Mouse (Mus musculus): ENCODE measurements at regions not wholly inside any gene's neighbourhood (a gene's known extent, or its start where the extent isn't known, plus 50 kb on each side); places are given as distances from the start of the nearest gene placed in this dataset.

DNA sequence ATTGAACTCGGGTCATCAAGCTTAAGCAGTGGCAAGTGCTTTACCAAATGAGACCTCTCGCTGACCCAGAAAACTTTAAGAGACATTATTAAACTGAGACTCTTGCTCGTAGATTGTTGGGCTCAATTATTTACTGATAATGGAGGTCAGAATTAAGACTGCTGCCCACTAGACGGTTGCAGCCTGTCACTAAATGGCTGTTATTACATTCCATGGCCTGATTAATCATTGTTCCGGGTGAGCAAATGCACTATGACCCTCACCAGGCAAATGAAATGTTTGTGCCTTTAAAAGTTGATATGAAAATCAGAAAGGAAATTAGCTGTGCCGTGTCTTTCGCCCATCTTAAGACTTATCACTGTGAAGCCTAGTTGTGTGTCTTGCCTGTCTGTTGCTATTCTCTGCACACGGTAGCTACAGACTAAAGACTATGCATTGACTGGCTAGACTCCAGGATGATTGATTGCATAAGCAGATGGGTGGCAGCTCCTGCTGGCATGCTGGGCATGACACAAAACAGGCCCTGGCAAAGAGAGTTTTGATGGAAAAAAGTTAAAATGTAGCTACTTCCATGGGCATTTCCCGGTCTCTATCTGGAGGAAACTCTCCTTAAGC, 67.6 kb upstream of the Apob start:
- Histone ChIP-seq H3K9ac (no peak overlapping the region), H3K9me3 (no peaks in the 10 kb centered on the region), H3K27ac (no peak overlapping the region), H3K4me3 (no peak overlapping the region), H3K27me3 (no peaks in the 10 kb centered on the region), H3K4me1 (no peaks in the 10 kb centered on the region), H3K36me3 (no peaks in the 10 kb centered on the region), H3K4me2 (replicated peaks) (no peak overlapping the region)
- ATAC-seq (ENCODE audit: insufficient number of reproducible peaks, insufficient read depth, low FRiP score, low TSS enrichment): no peak
- WGBS: 69% methylated on average over 9 of the region's 9 CpGs

DNA sequence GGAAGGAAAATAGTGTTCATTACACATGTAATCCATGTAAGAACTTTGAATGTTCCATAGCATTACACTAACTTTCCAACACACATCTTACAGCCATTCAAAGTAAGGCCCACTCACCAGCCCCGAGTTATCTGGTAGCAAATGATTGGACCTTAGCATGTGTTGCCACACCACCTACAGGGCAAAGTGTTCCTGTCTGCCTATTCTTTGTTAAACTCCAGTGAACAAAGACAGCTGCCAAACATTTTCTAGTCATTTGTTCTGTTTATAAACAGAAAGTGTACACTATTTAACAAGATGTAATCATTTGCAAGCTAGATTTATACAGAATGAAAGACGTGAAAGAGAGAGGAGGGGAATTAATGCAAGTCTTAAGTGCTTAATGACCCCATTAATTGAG, 66.9 kb upstream of the Apob start:
- no peaks in the 10 kb centered on the region for H3K9me3 ChIP-seq
- H3K27me3 ChIP-seq: no peaks in the 10 kb centered on the region
- no peak overlapping the region for H3K27ac ChIP-seq
- no peaks in the 10 kb centered on the region for H3K36me3 ChIP-seq
- H3K4me1 ChIP-seq: no peaks in the 10 kb centered on the region
- H3K9ac ChIP-seq: no peak overlapping the region
- WGBS: 49% methylated on average over 2 of the region's 2 CpGs
- no peak overlapping the region for H3K4me2 ChIP-seq (replicated peaks)
- ATAC-seq (ENCODE audit: insufficient number of reproducible peaks, insufficient read depth, low FRiP score, low TSS enrichment): no peak
- H3K4me3 ChIP-seq: no peak overlapping the region

GRCm38 (mm10) chr12:7918385-7918784, 59.1 kb upstream of the Apob start:
- no peaks in the 10 kb centered on the region for H3K9me3 ChIP-seq
- H3K4me3 ChIP-seq: no peak overlapping the region
- no peaks in the 10 kb centered on the region for H3K36me3 ChIP-seq
- 80% methylated on average over 1 of the region's 1 CpGs for WGBS
- no peaks in the 10 kb centered on the region for H3K27me3 ChIP-seq
- H3K4me2 ChIP-seq (replicated peaks): no peak overlapping the region
- H3K9ac ChIP-seq: no peak overlapping the region
- no peak for ATAC-seq (ENCODE audit: insufficient number of reproducible peaks, insufficient read depth, low FRiP score, low TSS enrichment)
- no peaks in the 10 kb centered on the region for H3K4me1 ChIP-seq
- no peak overlapping the region for H3K27ac ChIP-seq

DNA sequence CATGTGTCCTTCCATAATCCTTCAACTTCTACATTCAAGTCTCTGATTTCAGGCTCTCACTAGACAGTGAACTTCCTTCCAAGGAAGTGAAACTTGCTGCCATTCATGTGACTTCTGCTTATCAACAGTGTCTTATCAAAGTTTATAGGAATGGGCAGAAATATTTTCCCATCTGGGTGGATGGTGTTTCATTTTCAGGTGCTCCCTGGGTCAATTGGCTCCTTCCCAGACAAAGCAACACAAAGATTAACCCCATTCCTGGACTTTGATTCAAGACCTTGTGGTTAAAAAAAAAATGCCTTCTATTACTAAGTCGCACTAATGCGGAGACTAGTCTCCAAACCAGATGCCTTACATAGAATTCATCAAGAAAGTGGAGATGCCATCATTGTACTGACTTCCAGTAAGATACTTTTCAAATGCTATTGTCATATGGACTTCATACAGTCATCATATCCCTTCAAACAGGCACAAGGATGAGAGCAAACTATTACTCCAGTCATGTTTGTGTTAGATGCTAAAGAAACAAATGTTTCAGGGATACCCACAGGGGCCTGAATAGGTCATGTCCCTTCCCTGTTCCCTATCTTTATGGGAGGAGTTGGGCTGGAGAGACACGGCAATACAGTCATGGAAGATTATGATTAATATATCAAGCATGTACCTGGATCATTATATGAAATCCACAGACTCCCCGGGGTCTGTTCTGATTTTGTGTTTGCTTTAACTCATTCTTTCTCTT, 58.3 kb upstream of the Apob start:
- Histone ChIP-seq H3K36me3 (no peaks in the 10 kb centered on the region), H3K27ac (no peak overlapping the region), H3K27me3 (no peaks in the 10 kb centered on the region), H3K9ac (no peak overlapping the region), H3K9me3 (no peaks in the 10 kb centered on the region), H3K4me2 (replicated peaks) (no peak overlapping the region), H3K4me3 (no peak overlapping the region), H3K4me1 (no peaks in the 10 kb centered on the region)
- WGBS: 82% methylated on average over 4 of the region's 4 CpGs
- no peak for ATAC-seq (ENCODE audit: insufficient number of reproducible peaks, insufficient read depth, low FRiP score, low TSS enrichment)

- Histone ChIP-seq H3K4me3 (no peak overlapping the region), H3K27me3 (no peaks in the 10 kb centered on the region), H3K36me3 (no peaks in the 10 kb centered on the region), H3K9me3 (no peaks in the 10 kb centered on the region), H3K27ac (no peak overlapping the region), H3K4me2 (replicated peaks) (no peak overlapping the region), H3K4me1 (no peaks in the 10 kb centered on the region), H3K9ac (no peak overlapping the region)
- ATAC-seq (ENCODE audit: insufficient number of reproducible peaks, insufficient read depth, low FRiP score, low TSS enrichment): no peak
- 76% methylated on average over 2 of the region's 2 CpGs for WGBS
Observed at GRCm38 (mm10) chr12:7919709-7920324, 57.6 kb upstream of the Apob start.

GRCm38 (mm10) chr12:7920888-7921287, 56.6 kb upstream of the Apob start:
- no peak overlapping the region for H3K9ac ChIP-seq
- WGBS: 77% methylated on average over 1 of the region's 1 CpGs
- no peak for ATAC-seq (ENCODE audit: insufficient number of reproducible peaks, insufficient read depth, low FRiP score, low TSS enrichment)
- H3K4me2 ChIP-seq (replicated peaks): no peak overlapping the region
- H3K4me1 ChIP-seq: no peaks in the 10 kb centered on the region
- no peaks in the 10 kb centered on the region for H3K9me3 ChIP-seq
- no peaks in the 10 kb centered on the region for H3K27me3 ChIP-seq
- H3K4me3 ChIP-seq: no peak overlapping the region
- no peak overlapping the region for H3K27ac ChIP-seq
- H3K36me3 ChIP-seq: no peaks in the 10 kb centered on the region

Data from embryonic facial prominence, embryonic 12.5 days (tissue).